Mouse (Mus musculus): ENCODE measurements around the gene Timm13. TPM values are rescaled to one million over a fixed set of nuclear protein-coding genes. Genes with fewer than 3 reads are reported as not detected.

Gene Timm13
- 199 and 235 TPM in 2 replicates for polyA plus RNA-seq (2012; rRNA removed)

GRCm38 (mm10) chr10:80900318-80901247, at the start of gene Timm13:
Gene Timm13 (minus strand): TSS chr10:80900969.

GRCm38 (mm10) chr10:80929299-80930226, 28.8 kb upstream of the Timm13 start, which contains the start of gene Gadd45b:
Gene Gadd45b (plus strand): TSS chr10:80930073.

DNA sequence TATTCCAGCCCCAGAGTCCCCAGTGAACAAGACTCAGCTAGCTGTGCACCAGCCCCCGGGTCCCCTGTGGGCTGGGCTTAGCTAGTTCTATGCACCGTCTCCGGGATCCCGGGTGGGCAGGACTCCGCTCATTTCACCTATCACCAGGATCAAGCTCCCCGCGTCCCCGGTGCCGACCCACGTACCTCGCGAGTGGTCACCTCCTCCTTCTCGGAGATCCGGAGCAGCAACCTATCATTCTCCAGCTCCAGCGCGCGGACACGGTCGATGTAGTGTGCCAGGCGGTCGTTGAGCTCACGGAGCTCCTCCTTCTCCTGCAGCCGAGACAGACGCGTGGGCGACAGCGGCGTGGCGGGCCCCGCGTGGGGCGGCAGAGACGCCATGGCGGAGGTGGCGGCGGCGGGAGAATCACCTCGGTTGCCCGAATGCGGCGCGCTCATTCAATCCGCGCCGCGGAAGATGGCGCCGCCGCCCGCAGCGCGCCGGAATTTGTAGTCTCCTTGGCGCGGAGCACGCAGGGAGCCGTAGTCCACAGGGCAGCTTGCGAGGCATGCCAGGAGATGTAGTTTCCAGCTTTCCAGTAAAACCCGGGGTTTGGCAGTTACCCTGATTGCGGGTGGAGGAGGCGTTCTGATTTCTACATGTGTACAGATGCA, 17.1 kb upstream of the Timm13 start, which contains the start of gene Lmnb2:
Lmnb2 (minus strand) TSS at position 467 of the 656 bp plus-strand sequence.

GRCm38 (mm10) chr10:80871581-80871980, 29.2 kb downstream of the Timm13 start, which contains the start of gene Tmprss9:
Gene Tmprss9 (plus strand): TSS chr10:80871848.

GRCm38 (mm10) chr10:80854913-80855748, 45.6 kb downstream of the Timm13 start, which contains the start of the genes Lsm7 and Sppl2b:
Gene Lsm7 (minus strand): TSS chr10:80855209.
Gene Sppl2b (plus strand): TSS chr10:80855275.

Other genes starting within 250 kb of the Timm13 start
- gene Btbd2, start 243.9 kb downstream of the Timm13 start, polyA plus RNA-seq (2012; rRNA removed), result 65.9 and 84.8 TPM in 2 replicates
- 86.7 and 103 TPM in 2 replicates for gene Mknk2, start 222.9 kb downstream of the Timm13 start, polyA plus RNA-seq (2012; rRNA removed)
- gene Mob3a, start 199.0 kb downstream of the Timm13 start, polyA plus RNA-seq (2012; rRNA removed), result 21.9 and 34.8 TPM in 2 replicates
- gene Izumo4, start 198.8 kb downstream of the Timm13 start, polyA plus RNA-seq (2012; rRNA removed), result 24.8 and 32.5 TPM in 2 replicates
- gene Ap3d1, start 158.7 kb downstream of the Timm13 start, polyA plus RNA-seq (2012; rRNA removed), result 112 and 113 TPM in 2 replicates
- 55.5 and 55.9 TPM in 2 replicates for gene Dot1l, start 145.8 kb downstream of the Timm13 start, polyA plus RNA-seq (2012; rRNA removed)
- gene Sf3a2, start 102.8 kb downstream of the Timm13 start, polyA plus RNA-seq (2012; rRNA removed), result 101 and 144 TPM in 2 replicates
- gene Plekhj1, start 102.3 kb downstream of the Timm13 start, polyA plus RNA-seq (2012; rRNA removed), result 107 and 143 TPM in 2 replicates
- 1.3 and 1.4 TPM in 2 replicates for gene Amh, start 95.7 kb downstream of the Timm13 start, polyA plus RNA-seq (2012; rRNA removed)
- gene Jsrp1, start 87.5 kb downstream of the Timm13 start, polyA plus RNA-seq (2012; rRNA removed), result 1.2 and 1.5 TPM in 2 replicates
- 668 and 753 TPM in 2 replicates for gene Oaz1, start 74.3 kb downstream of the Timm13 start, polyA plus RNA-seq (2012; rRNA removed)
- gene Lingo3, start 56.9 kb downstream of the Timm13 start, polyA plus RNA-seq (2012; rRNA removed), result 0.46 and 0.48 TPM in 2 replicates
- 416 and 423 TPM in 2 replicates for gene Lsm7, start 45.8 kb downstream of the Timm13 start, polyA plus RNA-seq (2012; rRNA removed)
- 43.7 and 57.8 TPM in 2 replicates for gene Sppl2b, start 45.7 kb downstream of the Timm13 start, polyA plus RNA-seq (2012; rRNA removed)
- 0.01 and 0.02 TPM in 2 replicates for gene Tmprss9, start 29.1 kb downstream of the Timm13 start, polyA plus RNA-seq (2012; rRNA removed)
- 69.6 and 106 TPM in 2 replicates for gene Lmnb2, start 17.3 kb upstream of the Timm13 start, polyA plus RNA-seq (2012; rRNA removed)
- gene Gadd45b, start 29.1 kb upstream of the Timm13 start, polyA plus RNA-seq (2012; rRNA removed), result 12.2 and 15.1 TPM in 2 replicates
- gene Gng7, start 114.0 kb upstream of the Timm13 start, polyA plus RNA-seq (2012; rRNA removed), result 3.4 and 5.5 TPM in 2 replicates
- 5.8 and 6.1 TPM in 2 replicates for gene Diras1, start 124.7 kb upstream of the Timm13 start, polyA plus RNA-seq (2012; rRNA removed)
- gene Slc39a3, start 136.5 kb upstream of the Timm13 start, polyA plus RNA-seq (2012; rRNA removed), result 26.5 and 35.6 TPM in 2 replicates
- 168 and 193 TPM in 2 replicates for gene Sgta, start 159.2 kb upstream of the Timm13 start, polyA plus RNA-seq (2012; rRNA removed)
- gene Thop1, start 169.1 kb upstream of the Timm13 start, polyA plus RNA-seq (2012; rRNA removed), result 62.7 and 69.0 TPM in 2 replicates
- gene Creb3l3, start 197.9 kb upstream of the Timm13 start, polyA plus RNA-seq (2012; rRNA removed), result 0.52 and 0.73 TPM in 2 replicates
- 167 and 173 TPM in 2 replicates for gene Map2k2, start 204.9 kb upstream of the Timm13 start, polyA plus RNA-seq (2012; rRNA removed)
- gene Zbtb7a, start 234.3 kb upstream of the Timm13 start, polyA plus RNA-seq (2012; rRNA removed), result 12.7 and 17.8 TPM in 2 replicates